Mouse (Mus musculus): Measurements from ENCODE around the gene Gsc2. TPM values are rescaled to one million over a fixed set of nuclear protein-coding genes. Genes with fewer than 3 reads are reported as not detected.
"Not testable (repeated sequence)": the region's sequence is repeated elsewhere in the genome, so short reads cannot be mapped to it uniquely, and the experiment has no call there.

The Gsc2 gene
- 0.24 TPM in 1 of 2 replicates, not detected in the other for polyA plus RNA-seq (2014; fragmentation: Nextera tagmentation; extraction: Ambion mirVana)

DNA sequence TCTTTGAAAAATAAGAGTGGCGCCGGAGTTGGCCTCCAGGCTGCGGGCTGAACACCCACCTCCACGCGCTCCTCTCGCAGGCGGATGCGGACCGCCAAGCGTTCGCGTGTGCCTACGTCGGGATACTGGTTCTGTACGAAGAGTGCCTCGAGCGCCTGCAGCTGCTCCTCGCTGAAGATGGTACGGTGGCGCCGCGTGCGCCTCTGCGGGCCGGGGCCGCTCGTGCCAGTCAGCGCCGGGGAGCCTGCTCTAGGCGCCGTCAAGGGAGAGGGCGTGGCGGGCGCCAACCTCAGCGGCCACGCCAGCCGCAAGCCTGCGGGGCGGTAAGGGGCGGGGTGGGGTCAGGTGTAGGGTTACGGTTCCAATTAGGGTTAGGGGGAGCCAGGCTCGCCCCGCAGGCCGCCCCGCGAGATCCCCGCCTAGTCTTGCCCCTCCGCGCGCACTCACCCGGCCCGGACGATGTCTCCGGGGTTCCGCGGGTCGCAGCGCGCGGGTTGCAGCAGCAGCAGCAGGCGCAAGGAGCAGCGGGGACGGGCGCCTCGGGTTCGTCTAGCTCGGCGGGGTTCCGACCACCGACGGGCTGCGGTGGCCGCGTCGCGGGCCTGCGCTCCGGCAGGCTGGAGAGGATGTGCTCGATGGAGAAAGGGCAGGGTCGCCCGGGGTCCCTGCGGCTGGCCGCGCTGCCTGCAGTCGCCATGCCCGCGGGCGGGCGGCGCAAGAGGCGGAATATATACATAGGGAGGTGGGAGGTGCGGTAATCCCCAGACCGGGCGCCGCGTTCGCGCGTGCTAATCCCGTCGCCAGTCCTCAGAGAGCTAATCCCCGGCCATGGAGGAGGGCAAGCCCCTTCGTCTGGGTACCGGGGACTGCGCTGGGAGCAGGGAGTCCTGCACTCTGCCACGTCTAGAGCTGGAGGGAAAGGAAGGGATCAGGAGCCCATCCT is at the start of gene Gsc2:
Gene Gsc2, minus strand, starts transcription at position 753 of the 943 bp plus-strand sequence.
- peaks cover 42% of the 10 kb centered on the region for H3K27me3 ChIP-seq (ENCODE audit: control insufficient read depth, insufficient read depth, low read length)
- peak within 1 kb of the TSS; percentile 28 for H3K4me3 ChIP-seq (ENCODE audit: low read depth, low read length)
- no peak within 1 kb of the TSS for H3K27ac ChIP-seq (ENCODE audit: low read depth, low read length)
- no peaks in the 10 kb centered on the region for H3K36me3 ChIP-seq (ENCODE audit: control insufficient read depth, insufficient read depth, low read length)
- 1% methylated on average over 98 of the region's 106 CpGs for WGBS
- no peaks in the 10 kb centered on the region for H3K9me3 ChIP-seq (ENCODE audit: control insufficient read depth, low read length)
- peaks cover 12% of the 10 kb centered on the region for H3K4me1 ChIP-seq (ENCODE audit: control insufficient read depth, insufficient read depth, low read length)
- H3K4me2 ChIP-seq (ENCODE audit: low read depth, low read length) = peak within 1 kb of the TSS; percentile 44
- ATAC-seq (ENCODE audit: low read depth) = no peak
- peak within 1 kb of the TSS; percentile 32; the same call in 1 of the 2 replicates for H3K9ac ChIP-seq (replicated peaks; ENCODE audit: low read depth, low read length)

DNA sequence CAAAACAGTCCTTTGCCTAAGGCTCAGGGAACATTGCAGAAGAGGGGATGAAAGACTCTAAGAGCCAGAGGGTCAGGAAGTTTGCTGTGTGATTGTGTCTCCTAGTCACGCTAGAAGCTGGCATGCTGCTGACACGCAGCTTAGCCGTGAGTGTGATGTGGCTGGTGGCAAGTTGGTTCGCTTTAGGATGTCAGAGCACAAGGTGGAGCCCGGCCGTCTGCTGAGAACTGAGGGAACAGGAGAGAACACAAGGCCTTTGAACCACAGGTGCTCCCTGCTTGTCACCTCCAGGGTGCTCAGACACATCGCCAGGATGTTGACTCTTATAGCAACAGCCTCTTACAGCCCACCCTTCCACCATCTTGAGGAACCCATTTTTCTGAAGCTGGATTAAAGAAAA is 47.2 kb upstream of the Gsc2 start:
- Histone ChIP-seq H3K36me3 (ENCODE audit: control insufficient read depth, insufficient read depth, low read length) (no peaks in the 10 kb centered on the region), H3K27me3 (ENCODE audit: control insufficient read depth, insufficient read depth, low read length) (no peaks in the 10 kb centered on the region), H3K4me3 (ENCODE audit: low read depth, low read length) (no peak overlapping the region), H3K9ac (replicated peaks; ENCODE audit: low read depth, low read length) (no peak overlapping the region), H3K4me2 (ENCODE audit: low read depth, low read length) (no peak overlapping the region), H3K27ac (ENCODE audit: low read depth, low read length) (no peak overlapping the region), H3K9me3 (ENCODE audit: control insufficient read depth, low read length) (no peaks in the 10 kb centered on the region), H3K4me1 (ENCODE audit: control insufficient read depth, insufficient read depth, low read length) (no peaks in the 10 kb centered on the region)
- WGBS = 89% methylated on average over 7 of the region's 7 CpGs
- ATAC-seq (ENCODE audit: low read depth) = no peak

DNA sequence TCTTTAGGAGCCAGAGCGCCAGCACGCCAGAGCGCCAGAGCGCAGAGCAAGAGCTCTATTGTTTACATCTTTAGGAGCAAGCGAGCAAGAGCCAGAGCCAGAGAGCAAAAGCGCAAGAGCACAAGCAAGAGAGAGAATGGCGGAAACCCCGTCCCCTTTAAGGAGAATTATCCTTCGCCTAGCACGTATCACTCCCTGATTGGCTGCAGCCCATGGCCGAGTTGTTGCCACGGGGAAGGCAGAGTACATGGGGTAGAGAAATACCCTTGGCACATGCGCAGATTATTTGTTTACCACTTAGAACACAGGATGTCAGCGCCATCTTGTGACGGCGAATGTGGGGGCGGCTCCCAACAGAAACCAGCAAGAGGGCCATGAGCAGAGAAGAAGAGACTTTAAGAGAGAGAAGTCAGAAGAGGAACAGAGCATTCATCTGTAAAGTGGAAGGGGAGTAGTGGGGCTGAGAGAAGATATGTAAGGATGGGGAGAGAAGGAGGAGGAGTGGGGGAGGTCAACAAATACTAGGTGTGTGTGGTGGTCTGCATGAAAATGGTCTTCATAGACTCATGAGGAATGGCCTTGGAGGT is 41.3 kb upstream of the Gsc2 start:
- not testable (repeated sequence) for H3K36me3 ChIP-seq (ENCODE audit: control insufficient read depth, insufficient read depth, low read length); H3K4me2 ChIP-seq (ENCODE audit: low read depth, low read length); ATAC-seq (ENCODE audit: low read depth); H3K4me1 ChIP-seq (ENCODE audit: control insufficient read depth, insufficient read depth, low read length); H3K9ac ChIP-seq (replicated peaks; ENCODE audit: low read depth, low read length); H3K4me3 ChIP-seq (ENCODE audit: low read depth, low read length); H3K27ac ChIP-seq (ENCODE audit: low read depth, low read length); H3K27me3 ChIP-seq (ENCODE audit: control insufficient read depth, insufficient read depth, low read length); H3K9me3 ChIP-seq (ENCODE audit: control insufficient read depth, low read length)
- WGBS = 94% methylated on average over 17 of the region's 17 CpGs

DNA sequence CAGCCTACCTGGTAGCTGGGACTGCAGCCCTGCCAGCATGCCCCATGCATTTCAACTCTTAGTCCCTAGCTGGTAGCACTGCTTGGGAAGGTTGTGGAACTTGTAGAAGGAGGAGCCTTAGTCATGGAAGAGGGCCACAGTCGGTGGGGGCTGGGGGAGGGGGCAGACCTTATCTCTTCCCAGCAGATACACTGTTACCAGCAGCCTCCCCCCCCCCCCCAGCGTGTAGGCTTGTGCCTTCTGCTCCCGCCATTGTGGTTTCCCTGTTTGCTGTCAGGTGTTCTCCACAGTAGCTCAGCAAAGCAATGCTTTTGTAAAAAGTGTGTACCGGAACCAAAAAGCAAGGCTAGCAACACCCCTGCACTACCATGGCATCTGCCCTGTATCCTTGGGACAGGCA is 36.8 kb upstream of the Gsc2 start:
- 86% methylated on average over 4 of the region's 4 CpGs for WGBS
- no peak for ATAC-seq (ENCODE audit: low read depth)

DNA sequence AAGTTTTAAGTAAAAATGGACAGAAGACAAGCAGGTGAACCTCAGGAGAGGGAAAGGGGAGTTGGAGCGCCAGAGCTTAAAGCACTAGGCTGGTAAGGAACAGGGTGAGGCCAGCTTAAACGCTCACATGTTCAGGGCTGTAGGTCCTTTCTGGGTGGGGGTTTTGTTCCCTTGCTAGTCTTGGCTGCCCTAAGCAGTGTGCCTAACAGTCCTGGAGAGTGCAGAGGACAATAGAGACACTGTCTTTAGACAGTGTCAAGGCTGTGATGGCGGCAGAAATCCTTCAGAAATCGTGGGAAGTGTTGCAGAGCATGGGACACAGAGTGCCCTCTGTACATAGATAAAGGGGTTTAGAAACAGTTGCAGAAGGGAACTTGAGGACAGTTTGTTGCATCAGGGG is 35.2 kb upstream of the Gsc2 start:
- Histone ChIP-seq H3K36me3 (ENCODE audit: control insufficient read depth, insufficient read depth, low read length) (no peaks in the 10 kb centered on the region), H3K9ac (replicated peaks; ENCODE audit: low read depth, low read length) (no peak overlapping the region), H3K4me2 (ENCODE audit: low read depth, low read length) (no peak overlapping the region), H3K27me3 (ENCODE audit: control insufficient read depth, insufficient read depth, low read length) (no peaks in the 10 kb centered on the region), H3K4me1 (ENCODE audit: control insufficient read depth, insufficient read depth, low read length) (no peaks in the 10 kb centered on the region), H3K9me3 (ENCODE audit: control insufficient read depth, low read length) (no peaks in the 10 kb centered on the region), H3K27ac (ENCODE audit: low read depth, low read length) (no peak overlapping the region), H3K4me3 (ENCODE audit: low read depth, low read length) (no peak overlapping the region)
- no peak for ATAC-seq (ENCODE audit: low read depth)
- whole genome bisulfite sequencing = 46% methylated on average over 4 of the region's 4 CpGs

More for the DNA sequence above, 36.8 kb upstream of the Gsc2 start:
- Histone ChIP-seq H3K27me3 (ENCODE audit: control insufficient read depth, insufficient read depth, low read length) (no peaks in the 10 kb centered on the region), H3K4me3 (ENCODE audit: low read depth, low read length) (no peak overlapping the region), H3K4me2 (ENCODE audit: low read depth, low read length) (no peak overlapping the region), H3K9ac (replicated peaks; ENCODE audit: low read depth, low read length) (no peak overlapping the region), H3K36me3 (ENCODE audit: control insufficient read depth, insufficient read depth, low read length) (no peaks in the 10 kb centered on the region), H3K4me1 (ENCODE audit: control insufficient read depth, insufficient read depth, low read length) (no peaks in the 10 kb centered on the region), H3K27ac (ENCODE audit: low read depth, low read length) (no peak overlapping the region), H3K9me3 (ENCODE audit: control insufficient read depth, low read length) (no peaks in the 10 kb centered on the region)

GRCm38 (mm10) chr16:17949421-17949877 is 34.6 kb upstream of the Gsc2 start:
- H3K27me3 ChIP-seq (ENCODE audit: control insufficient read depth, insufficient read depth, low read length) = no peaks in the 10 kb centered on the region
- ATAC-seq (ENCODE audit: low read depth) = 0 out of 2 replicates have a peak, but pooled peaks have one; percentile 38

DNA sequence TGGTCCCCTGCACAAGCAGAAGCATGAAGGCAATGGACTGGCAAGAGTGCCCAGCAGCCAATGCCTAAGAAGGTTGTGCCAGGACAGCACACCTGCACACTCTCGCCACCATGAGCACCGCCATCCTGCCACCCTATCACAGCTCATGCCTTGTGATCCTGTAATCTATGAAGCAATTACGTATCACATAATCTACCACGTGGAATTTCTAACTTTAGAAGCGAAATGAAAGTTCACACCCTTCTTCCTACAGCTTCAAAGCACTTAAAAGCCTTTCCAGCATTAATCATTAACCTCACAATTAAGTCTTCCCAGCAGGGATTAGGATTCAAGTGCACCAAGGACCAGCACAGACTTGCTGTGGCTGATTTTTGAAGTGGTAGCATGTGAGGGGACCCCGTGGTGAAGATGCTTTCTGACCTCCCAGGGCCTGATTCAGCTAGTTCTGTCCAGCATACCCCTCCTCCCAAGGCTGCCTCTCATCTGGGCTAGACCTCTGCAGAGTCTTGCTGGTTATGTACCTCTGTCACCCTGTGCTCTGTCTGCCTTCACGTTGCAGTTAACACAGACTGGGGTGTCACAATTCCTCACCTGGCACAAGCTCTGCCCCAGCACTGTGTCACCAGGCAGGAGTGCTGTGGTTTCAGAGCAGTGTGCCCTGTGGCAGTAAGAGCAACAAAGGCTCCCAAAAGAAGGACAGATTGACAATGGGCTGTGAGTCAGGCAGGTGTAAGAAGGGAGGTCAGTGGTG is 30.4 kb upstream of the Gsc2 start:
- H3K9ac ChIP-seq (replicated peaks; ENCODE audit: low read depth, low read length) = no peak overlapping the region
- no peaks in the 10 kb centered on the region for H3K27me3 ChIP-seq (ENCODE audit: control insufficient read depth, insufficient read depth, low read length)
- 47% methylated on average over 7 of the region's 7 CpGs for WGBS
- no peak overlapping the region for H3K4me3 ChIP-seq (ENCODE audit: low read depth, low read length)
- H3K4me1 ChIP-seq (ENCODE audit: control insufficient read depth, insufficient read depth, low read length) = no peaks in the 10 kb centered on the region
- H3K4me2 ChIP-seq (ENCODE audit: low read depth, low read length) = no peak overlapping the region
- no peak overlapping the region for H3K27ac ChIP-seq (ENCODE audit: low read depth, low read length)
- no peaks in the 10 kb centered on the region for H3K36me3 ChIP-seq (ENCODE audit: control insufficient read depth, insufficient read depth, low read length)
- ATAC-seq (ENCODE audit: low read depth) = no peak
- no peaks in the 10 kb centered on the region for H3K9me3 ChIP-seq (ENCODE audit: control insufficient read depth, low read length)

More at GRCm38 (mm10) chr16:17949421-17949877, 34.6 kb upstream of the Gsc2 start:
- Histone ChIP-seq H3K9ac (replicated peaks; ENCODE audit: low read depth, low read length) (no peak overlapping the region), H3K4me1 (ENCODE audit: control insufficient read depth, insufficient read depth, low read length) (no peaks in the 10 kb centered on the region), H3K36me3 (ENCODE audit: control insufficient read depth, insufficient read depth, low read length) (no peaks in the 10 kb centered on the region), H3K4me3 (ENCODE audit: low read depth, low read length) (no peak overlapping the region), H3K27ac (ENCODE audit: low read depth, low read length) (no peak overlapping the region; the same call in 1 of the 2 replicates), H3K4me2 (ENCODE audit: low read depth, low read length) (no peak overlapping the region), H3K9me3 (ENCODE audit: control insufficient read depth, low read length) (no peaks in the 10 kb centered on the region)
- WGBS = 31% methylated on average over 2 of the region's 2 CpGs

DNA sequence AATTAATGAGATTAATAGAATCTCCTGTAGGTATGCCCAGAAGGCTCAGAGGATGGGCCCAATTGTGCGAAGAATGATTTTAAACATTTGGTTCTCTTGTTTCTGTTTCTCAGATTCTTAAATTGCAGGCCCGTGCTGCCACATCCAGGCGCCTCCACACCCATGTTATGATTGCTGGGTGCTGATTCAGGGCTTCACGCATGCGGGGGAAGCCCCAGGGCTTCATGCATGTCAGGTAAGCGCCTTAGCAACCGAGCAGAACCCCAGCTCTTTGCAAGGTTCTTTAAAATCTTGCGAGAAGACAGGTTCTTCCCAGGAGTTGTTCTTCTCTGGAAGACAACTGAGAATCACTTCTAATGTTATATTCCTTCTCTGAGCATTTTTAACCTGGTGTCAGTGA is 28.6 kb upstream of the Gsc2 start:
- H3K36me3 ChIP-seq (ENCODE audit: control insufficient read depth, insufficient read depth, low read length) = no peaks in the 10 kb centered on the region
- no peak for ATAC-seq (ENCODE audit: low read depth)
- H3K9ac ChIP-seq (replicated peaks; ENCODE audit: low read depth, low read length) = no peak overlapping the region
- no peak overlapping the region for H3K4me2 ChIP-seq (ENCODE audit: low read depth, low read length)
- H3K27me3 ChIP-seq (ENCODE audit: control insufficient read depth, insufficient read depth, low read length) = no peaks in the 10 kb centered on the region
- WGBS = 67% methylated on average over 8 of the region's 8 CpGs
- H3K4me1 ChIP-seq (ENCODE audit: control insufficient read depth, insufficient read depth, low read length) = no peaks in the 10 kb centered on the region
- no peak overlapping the region for H3K27ac ChIP-seq (ENCODE audit: low read depth, low read length)
- H3K4me3 ChIP-seq (ENCODE audit: low read depth, low read length) = no peak overlapping the region
- H3K9me3 ChIP-seq (ENCODE audit: control insufficient read depth, low read length) = no peaks in the 10 kb centered on the region
